Mouse (Mus musculus): ENCODE results near the gene Pparg. TPM values are rescaled to one million over a fixed set of nuclear protein-coding genes. Genes with fewer than 3 reads are reported as not detected.

The Pparg gene
- polyA plus RNA-seq, 2 experiments, result 0.67 to 1.7 TPM

DNA sequence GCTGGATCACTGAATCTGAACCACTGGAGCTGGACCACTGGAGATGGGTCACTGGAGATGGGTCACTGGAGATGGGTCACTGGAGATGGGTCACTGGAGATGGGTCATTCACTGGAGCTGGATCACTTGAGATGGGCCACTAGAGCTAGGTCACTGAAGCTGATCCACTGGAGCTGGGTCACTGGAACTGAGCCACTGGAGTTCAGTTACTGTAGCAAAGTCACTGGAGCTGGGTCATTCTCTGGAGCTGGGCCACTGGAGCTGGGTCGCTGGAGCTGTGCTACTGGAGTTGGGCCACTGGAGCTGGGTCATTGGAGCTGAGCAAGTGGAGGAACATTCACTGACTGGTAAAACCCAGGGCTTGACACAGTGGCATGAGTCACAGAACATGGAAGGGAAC, 145.7 kb downstream of the Pparg start:
- no peak overlapping the region for H3K4me3 ChIP-seq (ENCODE audit: insufficient read depth in 1 of 2, low read depth in 2 of 2, low read length in 2 of 2)
- H3K9me3 ChIP-seq (ENCODE audit: control insufficient read depth, low read length), result no peaks in the 10 kb centered on the region
- no peak for ATAC-seq (ENCODE audit: insufficient read depth)
- H3K36me3 ChIP-seq (replicated peaks; ENCODE audit: control insufficient read depth, insufficient read depth, low read depth), result no peaks in the 10 kb centered on the region
- H3K4me2 ChIP-seq (ENCODE audit: low read depth), result no peak overlapping the region
- TF ChIP-seq CTCF (IDR thresholded peaks at IDR 0.05; ENCODE audit: low read depth), result no peak
- TF ChIP-seq EP300 (IDR thresholded peaks at IDR 0.05; ENCODE audit: low read depth), result no peak
- no peak for DNase-seq (ENCODE audit: low read depth in 3 of 3, low spot score in 3 of 3)
- no peak overlapping the region for H3K27ac ChIP-seq
- WGBS (ENCODE audit: insufficient replicate concordance), result 70% methylated on average over 1 of the region's 1 CpGs
- H3K27me3 ChIP-seq (ENCODE audit: control insufficient read depth, insufficient read depth, low read length), result no peaks in the 10 kb centered on the region
- no peak overlapping the region for H3K9ac ChIP-seq (replicated peaks)
- no peaks in the 10 kb centered on the region for H3K4me1 ChIP-seq (replicated peaks; ENCODE audit: control insufficient read depth in 2 of 2, insufficient read depth in 2 of 2, low read length in 1 of 2)

DNA sequence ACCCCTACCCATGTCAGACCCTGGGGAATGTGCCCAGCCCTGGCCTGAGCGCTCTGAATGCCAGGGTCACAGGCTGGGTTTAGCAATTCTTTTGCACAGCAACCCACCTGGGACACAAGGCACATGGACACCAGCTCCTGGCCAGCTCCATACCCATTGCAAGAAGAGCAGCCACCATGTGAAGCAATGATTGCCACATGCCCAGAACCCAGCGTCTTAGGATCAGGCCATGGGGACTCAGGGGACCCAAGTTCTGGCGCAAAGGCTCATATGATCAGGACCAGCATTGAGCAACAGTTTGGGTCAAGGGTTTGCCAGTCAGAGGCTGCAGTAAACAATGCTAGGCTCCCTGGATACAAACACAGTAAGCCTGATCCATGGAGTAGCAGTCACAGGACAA, 150.7 kb downstream of the Pparg start:
- TF ChIP-seq CTCF (IDR thresholded peaks at IDR 0.05; ENCODE audit: low read depth), result no peak
- TF ChIP-seq EP300 (IDR thresholded peaks at IDR 0.05; ENCODE audit: low read depth), result no peak

DNA sequence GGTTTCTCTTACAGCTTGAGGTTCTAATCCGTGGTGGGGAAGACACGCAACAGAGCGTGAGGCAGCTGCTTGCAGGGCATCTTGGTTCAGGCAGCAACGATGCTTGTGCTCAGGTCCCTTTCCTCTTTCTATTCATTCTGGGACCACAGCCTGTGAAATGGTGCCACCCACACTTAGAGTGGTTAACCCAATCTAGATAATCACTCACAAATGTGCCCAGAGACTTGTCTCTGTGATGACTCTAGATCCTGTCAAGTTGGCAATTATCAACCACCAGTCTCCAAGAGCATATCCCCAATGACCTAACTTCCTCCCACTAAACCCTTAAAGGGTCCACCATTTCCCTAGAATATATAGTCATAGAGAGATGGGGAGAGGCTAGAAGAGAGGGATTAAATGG, 152.5 kb downstream of the Pparg start:
- ATAC-seq (ENCODE audit: insufficient read depth) (no peak), DNase-seq (ENCODE audit: low read depth in 3 of 3, low spot score in 3 of 3) (no peak)
- TF ChIP-seq EP300 (IDR thresholded peaks at IDR 0.05; ENCODE audit: low read depth) (no peak), CTCF (IDR thresholded peaks at IDR 0.05; ENCODE audit: low read depth) (no peak)
- Histone ChIP-seq H3K9me3 (ENCODE audit: control insufficient read depth, low read length) (no peaks in the 10 kb centered on the region), H3K27me3 (ENCODE audit: control insufficient read depth, insufficient read depth, low read length) (no peaks in the 10 kb centered on the region), H3K36me3 (replicated peaks; ENCODE audit: control insufficient read depth, insufficient read depth, low read depth) (no peaks in the 10 kb centered on the region), H3K27ac (no peak overlapping the region), H3K4me3 (ENCODE audit: insufficient read depth in 1 of 2, low read depth in 2 of 2, low read length in 2 of 2) (no peak overlapping the region), H3K4me2 (ENCODE audit: low read depth) (no peak overlapping the region), H3K4me1 (replicated peaks; ENCODE audit: control insufficient read depth in 2 of 2, insufficient read depth in 2 of 2, low read length in 1 of 2) (peaks cover 0 to 6% of the 10 kb centered on the region in 2 experiments; a peak in 3 of 4 replicates), H3K9ac (replicated peaks) (no peak overlapping the region)
- WGBS (ENCODE audit: insufficient replicate concordance), result 69% methylated on average over 4 of the region's 4 CpGs

More for the DNA sequence above, 150.7 kb downstream of the Pparg start:
- Histone ChIP-seq H3K27ac (no peak overlapping the region), H3K36me3 (replicated peaks; ENCODE audit: control insufficient read depth, insufficient read depth, low read depth) (no peaks in the 10 kb centered on the region), H3K4me1 (replicated peaks; ENCODE audit: control insufficient read depth in 2 of 2, insufficient read depth in 2 of 2, low read length in 1 of 2) (no peaks in the 10 kb centered on the region), H3K9me3 (ENCODE audit: control insufficient read depth, low read length) (no peaks in the 10 kb centered on the region), H3K27me3 (ENCODE audit: control insufficient read depth, insufficient read depth, low read length) (no peaks in the 10 kb centered on the region), H3K4me3 (ENCODE audit: insufficient read depth in 1 of 2, low read depth in 2 of 2, low read length in 2 of 2) (no peak overlapping the region), H3K4me2 (ENCODE audit: low read depth) (no peak overlapping the region), H3K9ac (replicated peaks) (no peak overlapping the region)
- no peak for ATAC-seq (ENCODE audit: insufficient read depth)
- WGBS (ENCODE audit: insufficient replicate concordance), result 69% methylated on average over 3 of the region's 3 CpGs
- no peak for DNase-seq (ENCODE audit: low read depth in 3 of 3, low spot score in 3 of 3)

DNA sequence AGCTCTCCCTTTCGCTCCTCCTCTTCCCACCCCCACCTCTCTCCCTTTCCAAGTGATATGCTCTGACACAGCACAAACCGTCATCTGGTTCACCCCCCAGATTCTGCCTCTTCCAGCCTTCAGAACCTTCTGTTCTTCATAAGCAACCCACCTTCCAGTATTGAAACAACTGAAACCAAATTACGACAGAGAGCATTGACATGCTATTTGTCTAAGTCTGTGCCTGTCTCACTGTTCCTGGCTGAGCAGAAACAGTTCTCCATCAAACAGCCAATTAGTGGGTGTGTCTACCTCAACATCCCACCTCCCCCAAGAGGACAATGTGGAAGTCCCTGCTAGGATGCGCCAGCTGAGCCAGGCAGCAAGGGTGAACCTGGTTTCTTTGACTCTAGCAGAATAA, 157.2 kb downstream of the Pparg start:
- WGBS (ENCODE audit: insufficient replicate concordance), result 39% methylated on average over 4 of the region's 4 CpGs

DNA sequence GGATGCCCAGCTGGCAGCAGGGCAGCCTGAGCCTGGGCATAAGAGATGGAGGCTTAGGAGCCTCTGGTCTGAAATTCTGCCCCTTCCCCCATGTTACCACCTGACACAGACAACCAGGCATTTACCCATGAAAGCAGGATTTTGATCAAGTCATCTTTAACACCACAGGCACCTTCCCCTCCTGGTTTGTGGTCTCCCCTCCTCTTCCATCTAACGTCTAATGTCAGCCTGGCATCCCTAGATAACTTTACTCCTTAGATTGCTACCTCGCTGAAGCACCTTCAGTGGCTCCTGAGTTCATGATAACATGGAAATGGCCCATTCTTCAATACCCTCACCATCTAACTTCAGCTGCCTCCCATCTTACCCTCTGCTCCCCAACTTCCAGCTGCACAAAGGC, 157.6 kb downstream of the Pparg start:
- no peak for TF ChIP-seq CTCF (IDR thresholded peaks at IDR 0.05; ENCODE audit: low read depth)
- peak; percentile 41 for TF ChIP-seq EP300 (IDR thresholded peaks at IDR 0.05; ENCODE audit: low read depth)
- Histone ChIP-seq H3K4me3 (ENCODE audit: insufficient read depth in 1 of 2, low read depth in 2 of 2, low read length in 2 of 2) (no peak overlapping the region), H3K27me3 (ENCODE audit: control insufficient read depth, insufficient read depth, low read length) (no peaks in the 10 kb centered on the region), H3K4me2 (ENCODE audit: low read depth) (peak overlapping the region; percentile 2; the same call in 1 of the 2 replicates), H3K4me1 (replicated peaks; ENCODE audit: control insufficient read depth in 2 of 2, insufficient read depth in 2 of 2, low read length in 1 of 2) (peaks cover 0 to 17% of the 10 kb centered on the region in 2 experiments; a peak in 3 of 4 replicates), H3K27ac (no peak overlapping the region), H3K9me3 (ENCODE audit: control insufficient read depth, low read length) (no peaks in the 10 kb centered on the region), H3K36me3 (replicated peaks; ENCODE audit: control insufficient read depth, insufficient read depth, low read depth) (no peaks in the 10 kb centered on the region), H3K9ac (replicated peaks) (no peak overlapping the region)
- ATAC-seq (ENCODE audit: insufficient read depth), result peak; percentile 58
- 7% methylated on average over 2 of the region's 2 CpGs for WGBS (ENCODE audit: insufficient replicate concordance)
- DNase-seq (ENCODE audit: low read depth in 3 of 3, low spot score in 3 of 3), result no peak

More for the DNA sequence above, 157.2 kb downstream of the Pparg start:
- DNase-seq (ENCODE audit: low read depth in 3 of 3, low spot score in 3 of 3) (no peak), ATAC-seq (ENCODE audit: insufficient read depth) (no peak)
- H3K36me3 ChIP-seq (replicated peaks; ENCODE audit: control insufficient read depth, insufficient read depth, low read depth), result no peaks in the 10 kb centered on the region
- no peaks in the 10 kb centered on the region for H3K27me3 ChIP-seq (ENCODE audit: control insufficient read depth, insufficient read depth, low read length)
- no peak overlapping the region for H3K4me2 ChIP-seq (ENCODE audit: low read depth)
- H3K4me1 ChIP-seq (replicated peaks; ENCODE audit: control insufficient read depth in 2 of 2, insufficient read depth in 2 of 2, low read length in 1 of 2), result peaks cover 0 to 17% of the 10 kb centered on the region in 2 experiments; a peak in 3 of 4 replicates
- TF ChIP-seq CTCF (IDR thresholded peaks at IDR 0.05; ENCODE audit: low read depth), result no peak
- TF ChIP-seq EP300 (IDR thresholded peaks at IDR 0.05; ENCODE audit: low read depth), result no peak
- H3K9me3 ChIP-seq (ENCODE audit: control insufficient read depth, low read length), result no peaks in the 10 kb centered on the region
- no peak overlapping the region for H3K4me3 ChIP-seq (ENCODE audit: insufficient read depth in 1 of 2, low read depth in 2 of 2, low read length in 2 of 2)
- H3K9ac ChIP-seq (replicated peaks), result no peak overlapping the region
- no peak overlapping the region for H3K27ac ChIP-seq
